Mouse (Mus musculus) intestine, embryonic 16.5 days (tissue): ENCODE measurements around the gene Uqcc3. TPM values are rescaled to one million over a fixed set of nuclear protein-coding genes. Genes with fewer than 3 reads are reported as not detected.

Experiments used
- ATAC-seq: fragments of 200-750 bp; cut with Nextera tagmentation; 2 replicates; pipeline ENCODE4 v1.8.0; 2017; ENCODE audit warnings: moderate TSS enrichment, moderate library complexity
- H3K27ac ChIP-seq: fragments of 300-500 bp; sonication (generic); 2 replicates; pipeline ENCODE4 v1.5.1; 2014; ENCODE audit warnings: mild to moderate bottlenecking, low read length
- H3K27me3 ChIP-seq: fragments of 300-500 bp; sonication (generic); replicated peaks from 2 replicates; pipeline ENCODE4 v1.6.1; 2014; ENCODE audit warnings: low read length, control low read depth, mixed read lengths; ENCODE audit not compliant: control insufficient read depth, insufficient read depth
- H3K36me3 ChIP-seq: fragments of 300-500 bp; sonication (generic); 2 replicates; pipeline ENCODE4 v1.6.1; 2014; ENCODE audit warnings: low read length, control low read depth; ENCODE audit not compliant: control insufficient read depth, insufficient read depth
- H3K4me1 ChIP-seq: fragments of 300-500 bp; sonication (generic); 2 replicates; pipeline ENCODE4 v1.6.1; 2014; ENCODE audit warnings: low read length, control low read depth, mixed read lengths; ENCODE audit not compliant: control insufficient read depth, insufficient read depth
- H3K4me2 ChIP-seq: fragments of 300-500 bp; sonication (generic); 2 replicates; pipeline ENCODE4 v1.6.1; 2014; ENCODE audit warnings: low read depth, low read length, control low read depth
- H3K4me3 ChIP-seq: fragments of 300-500 bp; sonication (generic); 2 replicates; pipeline ENCODE4 v1.5.1; 2014; ENCODE audit warnings: mild to moderate bottlenecking, low read length
- H3K9ac ChIP-seq: fragments of 300-500 bp; sonication (generic); 2 replicates; pipeline ENCODE4 v1.6.1; 2014; ENCODE audit warnings: low read depth, low read length
- H3K9me3 ChIP-seq: fragments of 300-500 bp; sonication (generic); 2 replicates; pipeline ENCODE4 v1.6.1; 2016; ENCODE audit warnings: low read length, control low read depth; ENCODE audit not compliant: control insufficient read depth
- WGBS: fragments of 180-500 bp; shearing (Covaris S2); extraction: QIAGEN DNeasy Blood & Tissue Kit; methylation state at CpG from one replicate; pipeline ENCODE4 v1.1.7; 2014; 5-methylcytosine and 5-hydroxymethylcytosine counted together
- polyA plus RNA-seq: library from polyadenylated mRNA; unstranded; fragments of >200 nt; fragmentation: Nextera tagmentation; extraction: Ambion mirVana; gene quantifications from 2 replicates; pipeline ENCODE4 v1.2.1, GENCODE M21; 2015

Gene Uqcc3
- polyA plus RNA-seq, 1 experiment from 2014 or later, result 60.7 TPM

DNA sequence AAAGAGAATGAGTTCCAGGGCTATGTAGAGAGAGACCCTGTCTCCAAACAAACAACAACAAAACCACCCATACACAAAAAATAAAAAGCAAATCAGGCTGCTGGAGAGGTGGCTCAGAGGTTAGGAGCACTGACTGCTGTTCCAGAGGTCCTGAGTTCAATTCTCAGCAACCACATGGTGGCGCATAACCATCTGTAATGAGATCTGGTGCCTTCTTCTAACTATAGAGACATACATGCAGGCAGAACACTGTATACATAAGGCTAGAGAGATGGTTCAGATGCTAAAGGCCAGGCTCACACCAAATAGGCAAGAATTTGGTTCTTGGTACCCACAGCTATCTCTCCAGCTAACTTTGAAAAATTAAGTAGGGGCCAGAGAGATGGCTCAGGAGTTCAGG lies 21.7 kb downstream of the Uqcc3 start:
- 19% methylated on average over 1 of the region's 1 CpGs for WGBS
- Histone ChIP-seq H3K36me3 (no peaks in the 10 kb centered on the region), H3K4me2 (no peak overlapping the region), H3K27ac (no peak overlapping the region), H3K27me3 (no peaks in the 10 kb centered on the region), H3K4me3 (no peak overlapping the region), H3K9ac (no peak overlapping the region), H3K4me1 (no peaks in the 10 kb centered on the region), H3K9me3 (no peaks in the 10 kb centered on the region)
- ATAC-seq, result no peak

GRCm38 (mm10) chr19:8857689-8858088 lies 23.0 kb downstream of the Uqcc3 start:
- H3K4me3 ChIP-seq, result no peak overlapping the region
- no peak overlapping the region for H3K27ac ChIP-seq
- H3K27me3 ChIP-seq, result no peaks in the 10 kb centered on the region
- WGBS, result 40% methylated on average over 4 of the region's 4 CpGs
- H3K36me3 ChIP-seq, result no peaks in the 10 kb centered on the region
- no peaks in the 10 kb centered on the region for H3K4me1 ChIP-seq
- H3K9me3 ChIP-seq, result no peaks in the 10 kb centered on the region
- ATAC-seq, result no peak
- H3K4me2 ChIP-seq, result no peak overlapping the region
- no peak overlapping the region for H3K9ac ChIP-seq

GRCm38 (mm10) chr19:8853117-8853516 lies 27.6 kb downstream of the Uqcc3 start:
- Histone ChIP-seq H3K27me3 (no peaks in the 10 kb centered on the region), H3K36me3 (peaks cover 3% of the 10 kb centered on the region; the same call in 1 of the 2 replicates), H3K9ac (no peak overlapping the region), H3K4me2 (no peak overlapping the region), H3K4me3 (no peak overlapping the region), H3K4me1 (peaks cover 3% of the 10 kb centered on the region; the same call in 1 of the 2 replicates), H3K27ac (no peak overlapping the region), H3K9me3 (no peaks in the 10 kb centered on the region)
- no peak for ATAC-seq
- WGBS, result 88% methylated on average over 3 of the region's 3 CpGs

GRCm38 (mm10) chr19:8852236-8852928 lies 28.3 kb downstream of the Uqcc3 start:
- no peak for ATAC-seq
- Histone ChIP-seq H3K27me3 (no peaks in the 10 kb centered on the region), H3K4me2 (no peak overlapping the region), H3K9me3 (no peaks in the 10 kb centered on the region), H3K4me1 (peaks cover 3% of the 10 kb centered on the region; the same call in 1 of the 2 replicates), H3K9ac (no peak overlapping the region), H3K4me3 (no peak overlapping the region), H3K27ac (no peak overlapping the region), H3K36me3 (peaks cover 3% of the 10 kb centered on the region; the same call in 1 of the 2 replicates)
- 51% methylated on average over 10 of the region's 10 CpGs for WGBS

DNA sequence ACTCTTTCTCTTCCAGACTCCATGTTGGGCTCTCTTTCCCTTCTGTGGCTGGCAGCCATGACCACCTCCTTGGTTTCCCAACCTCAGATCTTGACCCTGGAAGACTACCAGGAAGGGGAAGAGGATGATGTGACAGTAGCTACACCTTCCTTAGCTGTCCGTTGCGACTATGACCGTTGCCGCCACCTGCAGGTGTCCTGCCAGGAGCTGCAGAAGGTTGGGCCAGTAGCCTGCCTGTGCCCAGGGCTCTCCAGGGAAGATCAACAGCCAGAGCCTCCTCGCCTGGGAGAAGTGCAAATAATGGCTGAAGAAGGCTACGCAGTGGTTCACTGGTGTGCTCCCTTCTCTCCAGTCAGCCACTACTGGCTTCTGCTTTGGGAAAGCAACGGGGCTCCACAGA lies 29.1 kb downstream of the Uqcc3 start:
- Histone ChIP-seq H3K9ac (no peak overlapping the region), H3K27me3 (no peaks in the 10 kb centered on the region), H3K36me3 (peaks cover 3% of the 10 kb centered on the region; the same call in 1 of the 2 replicates), H3K4me1 (peaks cover 3% of the 10 kb centered on the region; the same call in 1 of the 2 replicates), H3K4me3 (no peak overlapping the region), H3K4me2 (no peak overlapping the region), H3K27ac (no peak overlapping the region), H3K9me3 (no peaks in the 10 kb centered on the region)
- no peak for ATAC-seq
- 44% methylated on average over 7 of the region's 7 CpGs for WGBS

GRCm38 (mm10) chr19:8850402-8850901 lies 30.3 kb downstream of the Uqcc3 start, which contains the start of gene Lrrn4cl:
Gene Lrrn4cl (plus strand): TSS chr19:8850768.
- Histone ChIP-seq H3K9ac (peak within 1 kb of the TSS; percentile 41; the same call in 1 of the 2 replicates), H3K4me3 (no peak within 1 kb of the TSS), H3K27me3 (no peaks in the 10 kb centered on the region), H3K36me3 (peaks cover 6% of the 10 kb centered on the region), H3K4me1 (peaks cover 3% of the 10 kb centered on the region; the same call in 1 of the 2 replicates), H3K4me2 (peak within 1 kb of the TSS; percentile 14; the same call in 1 of the 2 replicates), H3K9me3 (no peaks in the 10 kb centered on the region), H3K27ac (0 out of 2 replicates have a peak within 1 kb of the TSS, but pooled peaks have one; percentile 17)
- 21% methylated on average over 7 of the region's 7 CpGs for WGBS
- peak; percentile 83 for ATAC-seq

- no peaks in the 10 kb centered on the region for H3K27me3 ChIP-seq
- H3K27ac ChIP-seq, result no peak overlapping the region
- 58% methylated on average over 5 of the region's 5 CpGs for WGBS
- no peak overlapping the region for H3K4me3 ChIP-seq
- no peak for ATAC-seq
- no peaks in the 10 kb centered on the region for H3K9me3 ChIP-seq
- H3K4me2 ChIP-seq, result no peak overlapping the region
- peaks cover 3% of the 10 kb centered on the region; the same call in 1 of the 2 replicates for H3K4me1 ChIP-seq
- H3K9ac ChIP-seq, result no peak overlapping the region
- H3K36me3 ChIP-seq, result peaks cover 6% of the 10 kb centered on the region
Observed at GRCm38 (mm10) chr19:8848356-8848755, 32.4 kb downstream of the Uqcc3 start.

DNA sequence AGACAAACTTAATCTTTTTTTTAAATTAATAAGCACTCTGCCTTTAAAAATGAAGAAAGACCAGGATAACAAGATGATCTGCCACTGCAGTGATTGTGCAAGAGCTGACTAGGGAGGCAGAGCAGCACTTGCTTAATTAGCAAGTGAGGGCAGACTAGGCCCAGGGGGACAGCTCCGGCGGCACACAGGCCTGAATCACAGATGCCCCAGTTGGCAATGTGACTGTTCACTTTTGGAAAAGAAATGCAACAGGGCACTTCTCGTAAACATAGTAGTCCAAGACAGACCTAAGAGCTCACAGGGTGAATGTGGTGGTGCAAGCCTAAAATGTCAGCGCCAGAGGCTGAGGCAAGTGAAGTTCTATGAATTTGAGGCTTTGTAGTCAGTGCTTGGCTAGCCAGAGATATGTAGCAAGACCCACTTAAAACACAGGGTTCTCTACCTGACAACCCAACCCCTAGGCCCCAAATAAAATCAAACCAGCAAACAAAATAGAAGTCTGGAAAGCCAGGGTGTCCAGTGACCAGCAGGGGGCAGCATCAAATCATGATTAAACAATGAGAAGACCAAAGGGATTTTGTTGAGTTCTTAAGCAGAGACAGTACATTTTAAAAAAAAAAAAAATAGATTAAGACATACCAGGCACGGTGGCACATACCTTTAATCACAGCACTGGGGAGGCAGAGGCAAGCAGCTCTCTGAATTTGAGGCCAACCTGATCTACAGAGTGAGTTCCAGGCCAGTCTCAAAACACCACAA lies 36.2 kb downstream of the Uqcc3 start:
- H3K4me2 ChIP-seq, result no peak overlapping the region
- H3K27ac ChIP-seq, result no peak overlapping the region
- H3K9ac ChIP-seq, result no peak overlapping the region
- peaks cover 6% of the 10 kb centered on the region for H3K36me3 ChIP-seq
- no peaks in the 10 kb centered on the region for H3K9me3 ChIP-seq
- 66% methylated on average over 5 of the region's 5 CpGs for WGBS
- no peaks in the 10 kb centered on the region for H3K27me3 ChIP-seq
- no peak overlapping the region for H3K4me3 ChIP-seq
- ATAC-seq, result no peak
- H3K4me1 ChIP-seq, result peaks cover 10% of the 10 kb centered on the region; the same call in 1 of the 2 replicates

DNA sequence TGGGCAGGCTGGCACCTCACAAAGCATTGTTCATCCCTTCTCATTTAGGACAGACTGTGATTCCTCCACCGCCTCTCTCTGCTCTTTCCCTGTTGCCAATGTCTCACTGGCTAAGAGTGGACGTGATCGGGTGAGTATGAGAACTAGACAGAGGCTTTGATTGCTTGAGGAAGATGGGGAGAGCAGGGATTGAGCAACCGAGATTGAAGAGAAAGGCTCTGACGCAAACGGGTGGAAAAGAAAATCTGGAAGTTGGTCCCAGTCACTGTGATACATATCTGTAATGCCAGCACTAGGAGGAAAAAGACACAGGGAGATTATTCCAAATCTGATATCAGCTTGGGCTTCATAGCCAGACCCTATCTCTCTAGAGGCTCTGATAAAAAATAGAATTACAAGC lies 37.8 kb downstream of the Uqcc3 start:
- peaks cover 22% of the 10 kb centered on the region for H3K4me1 ChIP-seq
- H3K9me3 ChIP-seq, result no peaks in the 10 kb centered on the region
- no peaks in the 10 kb centered on the region for H3K27me3 ChIP-seq
- H3K4me2 ChIP-seq, result no peak overlapping the region
- peaks cover 3% of the 10 kb centered on the region; the same call in 1 of the 2 replicates for H3K36me3 ChIP-seq
- H3K4me3 ChIP-seq, result no peak overlapping the region
- H3K9ac ChIP-seq, result no peak overlapping the region
- no peak for ATAC-seq
- WGBS, result 90% methylated on average over 6 of the region's 6 CpGs
- H3K27ac ChIP-seq, result no peak overlapping the region
